Mouse (Mus musculus) CD8-positive naive resting alpha-beta T cell, adult 2 months (primary cell): ENCODE measurements around the gene 1810043G02Rik.
"Not testable (repeated sequence)": the region's sequence is repeated elsewhere in the genome, so short reads cannot be mapped to it uniquely, and the experiment has no call there.

ENCODE experiments used
- DNase-seq, 2 experiments: peaks; one replicate each; pipeline ENCODE4 v3.0.0; 2022; ENCODE audit warnings: low read depth in 2 of 2, low spot score in 2 of 2

The 1810043G02Rik gene

DNA sequence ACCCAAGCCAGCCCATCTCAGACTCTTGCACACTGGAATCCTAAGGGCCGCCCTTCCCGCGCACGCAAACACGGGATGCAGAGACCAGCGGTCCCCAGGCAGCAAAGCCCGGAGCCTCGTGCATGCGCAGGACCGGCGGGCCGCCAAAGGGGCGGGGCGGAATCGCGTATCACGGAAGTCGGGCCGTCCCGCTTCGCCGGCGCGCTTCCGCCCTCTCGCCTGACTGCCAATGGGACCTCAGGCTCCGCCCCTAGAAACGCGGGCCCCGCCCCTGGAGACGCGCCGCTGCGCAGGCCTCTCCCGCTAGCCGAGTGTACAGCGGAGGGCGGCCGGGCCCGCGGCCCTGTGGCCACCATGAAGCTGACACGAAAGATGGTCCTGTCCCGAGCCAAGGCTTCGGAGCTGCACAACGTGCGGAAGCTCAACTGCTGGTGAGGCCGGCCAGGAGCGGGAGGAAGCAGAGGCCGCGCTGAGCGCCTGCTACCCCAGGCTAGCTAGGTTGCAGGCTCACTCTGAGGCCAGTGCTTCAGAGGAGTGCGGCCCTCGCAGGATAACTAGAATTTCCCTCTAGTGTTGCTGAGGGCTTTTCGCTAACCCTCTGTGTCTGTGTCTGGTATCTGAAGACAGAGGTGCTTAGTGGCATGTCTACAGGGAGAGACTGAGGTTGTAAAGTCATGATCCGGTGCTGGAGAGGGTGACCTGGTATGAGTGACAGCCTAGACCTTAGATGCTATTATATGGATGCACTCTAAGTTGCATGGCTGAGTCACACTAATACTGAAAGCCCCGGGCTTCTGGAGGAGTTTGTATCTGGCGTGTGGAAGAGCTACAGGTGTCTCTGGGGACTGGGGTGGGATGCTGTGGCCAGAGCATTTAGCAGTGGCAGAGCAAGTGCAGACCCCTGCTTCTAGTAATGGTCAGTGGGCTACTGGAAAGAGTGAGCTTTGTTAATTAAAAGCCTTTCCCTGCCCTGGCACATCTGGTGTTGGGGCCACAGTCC lies at the start of gene 1810043G02Rik:
Gene 1810043G02Rik (plus strand): TSS at position 174 of the 1,000 bp plus-strand sequence.
- peak; percentile 97 to 99 for DNase-seq

DNA sequence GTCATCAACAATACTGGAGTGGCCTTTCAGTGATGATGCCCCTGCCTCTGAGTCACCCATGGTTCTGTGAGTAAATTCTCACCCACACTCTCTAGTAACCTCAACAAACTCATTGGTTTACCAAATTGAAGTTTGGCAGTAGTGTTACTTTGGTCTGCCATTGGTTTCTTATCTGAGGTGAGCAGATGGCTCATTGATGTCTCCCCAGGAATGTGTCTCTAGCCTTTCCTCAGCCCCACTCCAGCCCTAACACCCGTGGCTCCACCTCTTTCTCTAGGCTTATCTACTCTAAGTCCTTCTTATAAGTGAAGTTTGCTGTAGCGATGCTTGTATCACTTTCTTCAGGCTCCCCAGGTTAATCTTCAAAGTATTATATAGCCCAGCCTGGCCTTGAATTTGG lies 38.6 kb upstream of the 1810043G02Rik start:
- no peak for DNase-seq

GRCm38 (mm10) chr10:77950468-77950867 lies 27.9 kb upstream of the 1810043G02Rik start:
- not testable (repeated sequence) for DNase-seq

DNA sequence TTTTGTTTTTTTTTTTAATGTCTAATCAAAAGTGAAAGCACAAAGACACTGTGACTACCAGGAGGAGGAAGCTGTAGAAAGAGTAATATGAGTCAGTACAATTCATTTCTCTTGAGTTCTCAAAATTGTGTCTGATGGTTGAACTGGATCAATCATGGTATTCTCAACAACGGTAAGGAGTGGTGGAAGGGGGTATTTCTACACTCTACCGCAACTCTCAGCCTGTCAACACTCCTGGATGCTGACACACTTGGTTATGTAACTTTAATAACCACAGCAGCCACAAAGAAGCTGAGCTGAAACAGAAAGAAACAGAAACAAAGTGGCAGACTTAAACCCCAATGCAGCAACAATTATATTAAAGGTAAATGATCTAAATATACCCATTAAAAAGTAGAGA lies 15.6 kb upstream of the 1810043G02Rik start:
- DNase-seq = no peak

GRCm38 (mm10) chr10:77963971-77964370 lies 14.4 kb upstream of the 1810043G02Rik start:
- no peak for DNase-seq

- no peak for DNase-seq
Observed at GRCm38 (mm10) chr10:77969274-77969972, 8.9 kb upstream of the 1810043G02Rik start.

DNA sequence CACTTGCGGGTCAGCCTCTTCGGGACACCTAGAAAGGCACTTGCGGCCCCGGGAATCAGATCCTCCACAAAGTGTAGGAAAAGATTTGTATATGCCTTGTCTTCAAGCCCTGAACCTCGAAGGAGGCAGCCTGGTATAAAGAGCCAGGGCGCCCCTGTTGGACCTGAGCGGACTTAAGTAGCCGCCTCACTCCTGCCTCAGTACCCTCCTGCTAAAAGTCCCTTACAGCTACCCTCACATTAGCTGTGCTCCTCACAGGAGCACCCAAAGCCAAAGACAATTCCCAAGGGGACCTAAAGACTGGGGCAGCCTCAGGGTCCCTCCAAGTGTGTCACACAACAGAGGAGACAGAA lies 8.4 kb upstream of the 1810043G02Rik start:
- no peak for DNase-seq

DNA sequence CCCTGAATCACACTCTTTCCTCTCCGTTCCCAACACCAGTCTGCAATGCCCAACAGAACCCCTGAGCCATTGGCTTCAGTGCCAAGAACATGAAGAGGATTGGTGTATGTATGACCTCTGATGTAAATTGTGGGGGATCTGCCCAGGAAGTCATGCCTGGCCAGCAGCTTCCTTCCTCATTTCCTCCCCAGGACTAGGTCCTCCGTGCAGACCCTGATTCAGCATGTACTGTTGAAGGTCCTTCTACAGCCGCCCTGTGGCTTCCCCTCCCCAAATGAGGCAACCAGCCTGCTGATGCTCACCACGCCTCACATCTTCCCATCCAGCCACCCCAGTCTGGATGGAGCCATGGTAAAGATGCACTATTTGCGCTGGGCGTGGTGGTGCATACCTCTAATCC lies 7.8 kb upstream of the 1810043G02Rik start, which contains the start of gene Trpm2:
Gene Trpm2 (minus strand): TSS at position 83 of the 400 bp plus-strand sequence.
- no peak for DNase-seq

- DNase-seq = no peak
Observed at GRCm38 (mm10) chr10:77971191-77971590, 7.1 kb upstream of the 1810043G02Rik start.

GRCm38 (mm10) chr10:77971709-77972553 lies 6.4 kb upstream of the 1810043G02Rik start:
- DNase-seq = peak; percentile 36 to 47

DNA sequence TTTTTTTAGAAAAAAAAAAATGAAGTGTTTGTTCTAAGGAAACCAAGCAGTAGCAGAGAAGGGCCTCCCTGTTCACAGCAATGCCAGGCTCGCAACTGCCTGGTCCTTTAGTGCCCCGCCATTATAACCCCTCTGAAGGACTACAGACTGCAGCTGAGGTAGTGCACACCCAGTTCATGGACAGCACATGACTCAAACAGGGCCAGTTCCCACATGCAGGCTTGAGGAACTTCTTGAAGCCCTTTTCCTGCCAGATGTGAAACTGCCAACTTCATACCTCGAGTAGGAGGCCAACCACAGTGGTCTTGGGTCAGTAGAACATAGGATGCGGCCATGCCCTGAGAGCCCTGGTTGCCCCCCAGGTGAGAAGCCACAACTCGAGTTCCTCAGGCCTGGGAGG lies 4.0 kb upstream of the 1810043G02Rik start:
- no peak for DNase-seq

GRCm38 (mm10) chr10:77974811-77975210 lies 3.5 kb upstream of the 1810043G02Rik start:
- no peak for DNase-seq

GRCm38 (mm10) chr10:77975653-77976052 lies 2.7 kb upstream of the 1810043G02Rik start:
- DNase-seq = no peak

DNA sequence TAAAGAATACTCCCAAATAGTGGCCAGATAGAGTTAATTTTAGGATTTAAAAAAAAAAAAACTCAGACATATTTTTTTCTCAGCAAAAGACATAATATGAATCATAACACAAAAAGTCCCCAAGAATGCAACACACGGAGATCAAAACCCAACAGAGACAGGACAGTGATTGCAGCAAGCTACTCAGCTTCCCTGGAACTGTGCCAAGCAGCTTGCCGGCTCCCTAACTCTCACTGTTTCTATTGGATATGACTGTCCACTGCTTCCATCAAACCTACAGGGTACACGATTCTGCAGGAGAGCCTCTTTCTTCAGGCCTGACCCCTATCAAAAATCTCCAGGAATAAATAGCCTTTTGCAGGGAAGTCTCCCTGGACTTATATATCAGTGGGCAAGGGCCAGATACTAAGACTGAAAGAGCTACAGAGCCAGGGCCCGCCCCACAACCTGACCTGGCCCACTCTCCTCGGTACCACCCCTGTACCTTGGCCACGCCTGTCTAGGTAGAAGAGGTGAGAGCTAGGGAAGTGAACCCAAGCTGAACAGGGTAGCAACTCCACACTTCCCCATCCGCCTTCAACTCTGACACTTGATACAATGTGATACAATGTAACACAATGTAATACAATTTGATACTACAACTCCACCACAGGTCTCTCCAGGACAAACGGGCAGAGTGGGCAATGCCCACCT lies 1.7 kb upstream of the 1810043G02Rik start:
- DNase-seq = no peak

DNA sequence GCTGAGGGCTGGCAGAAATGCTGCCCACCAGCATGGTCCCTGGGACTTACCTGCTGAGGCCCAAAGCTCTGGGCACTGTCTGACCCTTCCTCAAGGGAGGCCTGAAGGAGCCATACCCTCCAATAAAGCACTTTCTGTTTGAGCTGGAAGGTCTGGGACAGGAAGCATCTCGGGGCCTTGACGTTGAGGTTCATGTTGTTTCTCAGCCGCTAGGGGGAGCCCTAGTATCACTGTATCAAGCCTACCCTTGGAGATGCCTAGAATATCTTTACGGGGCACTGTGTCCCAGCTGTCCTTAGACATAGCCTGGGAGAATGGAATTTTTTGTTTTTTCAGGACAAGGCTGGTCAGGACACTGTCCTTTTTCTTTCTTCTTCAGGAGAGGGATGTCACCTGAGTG lies 6.3 kb downstream of the 1810043G02Rik start:
- DNase-seq = peak; percentile 61 to 72

GRCm38 (mm10) chr10:77985775-77986174 lies 7.5 kb downstream of the 1810043G02Rik start:
- no peak for DNase-seq

GRCm38 (mm10) chr10:77995639-77996038 lies 17.3 kb downstream of the 1810043G02Rik start:
- no peak for DNase-seq

DNA sequence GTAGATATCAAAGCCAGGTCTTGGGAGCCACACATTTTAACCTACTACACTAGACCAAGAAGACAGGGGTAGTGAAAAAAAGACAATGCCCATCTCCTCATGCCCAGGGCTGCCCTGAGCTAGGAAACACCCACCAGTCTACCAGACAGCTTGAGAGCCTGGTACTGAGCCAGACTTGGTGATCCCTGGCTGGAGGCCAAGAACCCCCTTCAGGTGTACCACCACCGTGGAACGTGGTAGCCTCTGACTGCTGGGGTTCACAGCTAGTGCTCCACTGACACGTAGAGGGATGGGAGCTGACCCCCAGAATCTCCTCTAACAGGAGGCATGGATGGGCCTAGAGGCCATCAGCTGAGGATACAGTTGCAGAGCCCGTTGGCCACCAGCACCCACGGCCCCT lies 21.9 kb downstream of the 1810043G02Rik start:
- DNase-seq = no peak

DNA sequence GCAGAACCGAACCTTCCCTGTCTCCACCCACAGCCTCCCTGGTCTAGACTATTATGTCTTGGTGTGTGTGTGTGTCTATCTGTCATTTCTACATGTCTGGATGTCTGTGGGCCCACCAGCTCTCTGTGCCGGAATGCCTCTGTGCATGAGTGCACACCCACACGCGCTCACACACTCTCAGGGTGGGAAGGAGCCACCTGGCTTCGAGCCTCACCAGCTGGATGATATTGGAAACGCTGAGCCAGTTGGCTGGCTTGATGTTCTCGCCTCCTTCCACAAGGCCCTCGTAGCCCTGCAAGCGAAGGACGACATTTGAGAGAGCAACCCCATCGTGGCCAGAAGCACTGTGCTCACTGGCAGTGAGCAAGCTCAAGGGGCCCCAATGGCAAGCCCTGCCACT lies 23.5 kb downstream of the 1810043G02Rik start:
- no peak for DNase-seq

GRCm38 (mm10) chr10:78002316-78002715 lies 24.0 kb downstream of the 1810043G02Rik start:
- DNase-seq = no peak
